Mouse (Mus musculus) lung, embryonic 14.5 days (tissue): ENCODE measurements around the gene Npas3. TPM values are rescaled to one million over a fixed set of nuclear protein-coding genes. Genes with fewer than 3 reads are reported as not detected.
A peak's percentile ranks its signal among the peaks of the same experiment; 100 is the strongest.

Experiments used
- ATAC-seq: fragments of 200-750 bp; cut with Nextera tagmentation; 2 replicates; pipeline ENCODE4 v1.8.0; 2017; ENCODE audit warnings: mild to moderate bottlenecking, moderate TSS enrichment, moderate library complexity; ENCODE audit not compliant: insufficient read depth
- DNase-seq: peaks from one replicate; pipeline ENCODE4 v3.0.0-alpha.2; 2015
- H3K27ac ChIP-seq: fragments of 300-500 bp; sonication (generic); 2 replicates; pipeline ENCODE4 v1.5.1; 2014; ENCODE audit warnings: low read depth, mild to moderate bottlenecking, moderate library complexity
- H3K27me3 ChIP-seq: fragments of 300-500 bp; sonication (generic); 2 replicates; pipeline ENCODE4 v1.6.1; 2014; ENCODE audit warnings: low read length, control low read depth; ENCODE audit not compliant: insufficient read depth
- H3K36me3 ChIP-seq: fragments of 300-500 bp; sonication (generic); 2 replicates; pipeline ENCODE4 v1.6.1; 2014; ENCODE audit warnings: control low read depth; ENCODE audit not compliant: insufficient read depth
- H3K4me1 ChIP-seq: fragments of 300-500 bp; sonication (generic); 2 replicates; pipeline ENCODE4 v1.6.1; 2014; ENCODE audit warnings: antibody characterized with exemption, control low read depth; ENCODE audit not compliant: insufficient read depth
- H3K4me2 ChIP-seq: fragments of 300-500 bp; sonication (generic); 2 replicates; pipeline ENCODE4 v1.6.1; 2014; ENCODE audit warnings: mild to moderate bottlenecking
- H3K4me3 ChIP-seq: fragments of 300-500 bp; sonication (generic); 2 replicates; pipeline ENCODE4 v1.5.1; 2014; ENCODE audit warnings: low read depth, low read length
- H3K9ac ChIP-seq: fragments of 300-500 bp; sonication (generic); 2 replicates; pipeline ENCODE4 v1.6.1; 2014
- H3K9me3 ChIP-seq: fragments of 300-500 bp; sonication (generic); 2 replicates; pipeline ENCODE4 v1.6.1; 2016; ENCODE audit warnings: low read depth, low read length, control low read depth
- CTCF ChIP-seq: IDR thresholded peaks from 2 replicates; pipeline ENCODE4 v1.5.1; 2016; ENCODE audit warnings: antibody characterized with exemption, low read depth
- WGBS: fragments of 180-500 bp; shearing (Covaris S2); extraction: QIAGEN DNeasy Blood & Tissue Kit; methylation state at CpG from one replicate; pipeline ENCODE4 v1.1.7; 2014; 5-methylcytosine and 5-hydroxymethylcytosine counted together
- polyA plus RNA-seq: library from polyadenylated mRNA; unstranded; fragments of >200 nt; fragmentation: Nextera tagmentation; extraction: Ambion mirVana; gene quantifications from 2 replicates; pipeline ENCODE4 v1.2.1, GENCODE M21; 2014

The Npas3 gene
- polyA plus RNA-seq, 1 experiment from 2014 or later: 0.62 TPM

GRCm38 (mm10) chr12:53876693-53877092, 628.2 kb downstream of the Npas3 start:
- no peak overlapping the region for H3K9ac ChIP-seq
- H3K27ac ChIP-seq: no peak overlapping the region
- H3K36me3 ChIP-seq: no peaks in the 10 kb centered on the region
- 0 out of 2 replicates have a peak, but pooled peaks cover 3% of the 10 kb centered on the region for H3K27me3 ChIP-seq
- no peak for TF ChIP-seq CTCF
- WGBS: 27% methylated on average over 5 of the region's 5 CpGs
- H3K4me2 ChIP-seq: no peak overlapping the region
- H3K4me1 ChIP-seq: no peaks in the 10 kb centered on the region
- no peak overlapping the region for H3K4me3 ChIP-seq
- ATAC-seq: peak; percentile 77
- peak; percentile 53 for DNase-seq
- H3K9me3 ChIP-seq: no peaks in the 10 kb centered on the region

GRCm38 (mm10) chr12:53881684-53882083, 633.2 kb downstream of the Npas3 start:
- WGBS: 92% methylated on average over 4 of the region's 4 CpGs
- DNase-seq (no peak), ATAC-seq (no peak)
- H3K9ac ChIP-seq: no peak overlapping the region
- H3K4me2 ChIP-seq: no peak overlapping the region
- no peaks in the 10 kb centered on the region for H3K27me3 ChIP-seq
- no peak for TF ChIP-seq CTCF
- no peaks in the 10 kb centered on the region for H3K4me1 ChIP-seq
- H3K36me3 ChIP-seq: no peaks in the 10 kb centered on the region
- H3K4me3 ChIP-seq: no peak overlapping the region
- H3K27ac ChIP-seq: no peak overlapping the region
- H3K9me3 ChIP-seq: no peaks in the 10 kb centered on the region

GRCm38 (mm10) chr12:53882863-53883262, 634.4 kb downstream of the Npas3 start:
- Histone ChIP-seq H3K9me3 (no peaks in the 10 kb centered on the region), H3K27ac (no peak overlapping the region), H3K4me2 (no peak overlapping the region), H3K9ac (no peak overlapping the region), H3K36me3 (no peaks in the 10 kb centered on the region), H3K27me3 (no peaks in the 10 kb centered on the region), H3K4me1 (no peaks in the 10 kb centered on the region), H3K4me3 (no peak overlapping the region)
- no peak for DNase-seq
- ATAC-seq: no peak
- no peak for TF ChIP-seq CTCF
- 74% methylated on average over 8 of the region's 8 CpGs for WGBS

- WGBS: 38% methylated on average over 4 of the region's 4 CpGs
- TF ChIP-seq CTCF: no peak
- Histone ChIP-seq H3K27me3 (no peaks in the 10 kb centered on the region), H3K4me3 (no peak overlapping the region), H3K27ac (no peak overlapping the region), H3K9ac (no peak overlapping the region), H3K36me3 (no peaks in the 10 kb centered on the region), H3K4me2 (no peak overlapping the region), H3K4me1 (no peaks in the 10 kb centered on the region), H3K9me3 (no peaks in the 10 kb centered on the region)
- DNase-seq (peak; percentile 2), ATAC-seq (no peak)
Measured at GRCm38 (mm10) chr12:53888624-53889023, 640.1 kb downstream of the Npas3 start.

GRCm38 (mm10) chr12:53895909-53896308, 647.4 kb downstream of the Npas3 start:
- 43% methylated on average over 5 of the region's 5 CpGs for WGBS
- Histone ChIP-seq H3K27me3 (no peaks in the 10 kb centered on the region), H3K27ac (no peak overlapping the region), H3K4me1 (no peaks in the 10 kb centered on the region), H3K4me2 (no peak overlapping the region), H3K9me3 (no peaks in the 10 kb centered on the region), H3K4me3 (no peak overlapping the region), H3K9ac (no peak overlapping the region), H3K36me3 (no peaks in the 10 kb centered on the region)
- no peak for ATAC-seq
- no peak for TF ChIP-seq CTCF
- DNase-seq: peak; percentile 51

GRCm38 (mm10) chr12:53908761-53909160, 660.3 kb downstream of the Npas3 start:
- H3K27ac ChIP-seq: no peak overlapping the region
- 80% methylated on average over 8 of the region's 8 CpGs for WGBS
- H3K4me3 ChIP-seq: no peak overlapping the region
- no peaks in the 10 kb centered on the region for H3K36me3 ChIP-seq
- no peaks in the 10 kb centered on the region for H3K9me3 ChIP-seq
- no peak overlapping the region for H3K4me2 ChIP-seq
- ATAC-seq (no peak), DNase-seq (no peak)
- no peaks in the 10 kb centered on the region for H3K27me3 ChIP-seq
- no peak for TF ChIP-seq CTCF
- no peaks in the 10 kb centered on the region for H3K4me1 ChIP-seq
- no peak overlapping the region for H3K9ac ChIP-seq

GRCm38 (mm10) chr12:53910192-53910591, 661.7 kb downstream of the Npas3 start:
- no peak overlapping the region for H3K9ac ChIP-seq

GRCm38 (mm10) chr12:53922153-53922552, 673.7 kb downstream of the Npas3 start:
- no peak for DNase-seq
- H3K27me3 ChIP-seq: no peaks in the 10 kb centered on the region
- 90% methylated on average over 7 of the region's 7 CpGs for WGBS
- no peaks in the 10 kb centered on the region for H3K4me1 ChIP-seq
- TF ChIP-seq CTCF: no peak
- ATAC-seq: no peak
- H3K36me3 ChIP-seq: no peaks in the 10 kb centered on the region
- no peak overlapping the region for H3K4me3 ChIP-seq
- no peak overlapping the region for H3K9ac ChIP-seq
- H3K9me3 ChIP-seq: no peaks in the 10 kb centered on the region
- H3K4me2 ChIP-seq: no peak overlapping the region
- H3K27ac ChIP-seq: no peak overlapping the region

More at GRCm38 (mm10) chr12:53910192-53910591, 661.7 kb downstream of the Npas3 start:
- 81% methylated on average over 2 of the region's 2 CpGs for WGBS
- H3K27me3 ChIP-seq: no peaks in the 10 kb centered on the region
- TF ChIP-seq CTCF: no peak
- H3K4me2 ChIP-seq: no peak overlapping the region
- no peaks in the 10 kb centered on the region for H3K4me1 ChIP-seq
- no peaks in the 10 kb centered on the region for H3K36me3 ChIP-seq
- DNase-seq (no peak), ATAC-seq (no peak)
- no peak overlapping the region for H3K27ac ChIP-seq
- H3K4me3 ChIP-seq: no peak overlapping the region
- no peaks in the 10 kb centered on the region for H3K9me3 ChIP-seq
